Mouse (Mus musculus): ENCODE data around the gene Ndufa12.

The Ndufa12 gene

DNA sequence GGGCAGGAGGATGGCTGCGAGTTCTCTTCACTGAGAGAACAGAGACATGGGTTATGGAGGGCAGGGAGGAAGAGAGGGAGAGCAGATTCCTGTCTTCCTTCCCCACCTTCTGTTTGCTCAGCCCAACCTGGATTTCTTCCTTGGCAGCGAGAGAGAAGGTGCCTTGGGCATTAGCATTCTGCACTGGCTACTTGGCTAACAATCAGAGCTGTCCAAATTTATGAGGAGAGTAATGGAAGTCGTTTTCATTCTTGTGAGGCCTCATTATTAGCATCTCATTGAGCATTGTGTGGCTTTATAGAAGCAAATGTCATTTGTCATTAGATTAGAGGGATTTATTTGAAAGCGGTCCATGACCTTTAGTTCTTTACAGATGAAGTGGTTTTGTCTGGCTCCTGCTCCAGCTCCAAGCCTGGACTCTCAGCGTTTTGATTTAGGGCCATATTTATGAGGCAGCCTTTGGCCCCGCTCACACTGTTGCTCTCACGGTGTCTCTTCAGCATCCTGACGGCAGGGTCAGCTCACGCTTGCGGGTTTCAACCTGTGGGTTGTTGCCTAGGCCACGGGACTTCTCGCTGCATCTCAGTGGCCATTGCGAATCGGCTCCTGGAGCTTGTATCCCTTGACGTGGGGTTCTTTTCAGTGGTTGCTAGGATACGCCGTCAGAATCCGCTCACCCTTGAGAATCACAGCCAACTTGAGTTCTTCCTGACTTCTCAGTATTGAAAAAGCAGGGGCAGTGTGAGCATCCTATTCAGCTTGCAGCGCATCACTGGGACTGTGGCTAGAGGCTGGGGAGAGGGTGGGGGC is 31.9 kb downstream of the Ndufa12 start:
- DNase-seq (ENCODE audit: low read depth), result no peak

DNA sequence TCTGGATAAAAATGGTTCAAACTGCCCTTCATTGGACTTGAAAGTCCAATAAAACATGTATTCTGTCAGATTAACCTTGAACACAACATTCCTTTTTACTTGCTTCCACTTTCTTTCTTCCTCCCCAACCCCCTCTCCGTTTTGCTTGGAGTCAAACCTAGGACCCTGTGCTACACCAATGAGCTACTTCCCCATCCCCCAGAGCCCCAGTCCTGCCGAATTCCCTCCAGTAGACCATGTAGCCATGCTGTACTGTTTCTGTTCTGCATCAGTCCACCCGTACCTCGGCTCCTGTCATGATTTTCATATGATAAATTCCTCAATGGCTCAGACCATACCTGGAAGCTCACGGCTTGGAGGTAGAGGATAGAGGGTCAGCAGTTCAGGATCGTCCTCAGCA is 32.5 kb downstream of the Ndufa12 start:
- no peak for DNase-seq (ENCODE audit: low read depth)

DNA sequence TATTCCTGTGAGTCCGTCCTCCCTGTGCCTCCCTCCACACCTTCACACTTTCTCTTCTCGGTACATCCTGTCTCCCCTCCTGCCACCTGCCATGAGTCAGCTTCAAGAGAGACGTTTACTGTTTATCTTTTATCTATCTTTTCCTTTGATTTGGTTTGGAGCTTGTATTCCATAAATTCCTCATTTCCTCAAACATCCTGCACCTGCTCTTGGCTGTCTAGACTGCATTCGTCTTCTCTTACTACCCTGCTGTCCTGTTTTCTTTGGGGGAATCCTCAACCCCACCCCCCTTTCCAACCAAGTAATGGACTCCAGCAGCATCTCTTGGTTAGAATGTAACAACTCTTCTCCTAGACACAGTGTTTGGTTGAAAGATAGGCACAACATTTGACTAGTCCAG is 36.7 kb downstream of the Ndufa12 start:
- no peak for DNase-seq (ENCODE audit: low read depth)

DNA sequence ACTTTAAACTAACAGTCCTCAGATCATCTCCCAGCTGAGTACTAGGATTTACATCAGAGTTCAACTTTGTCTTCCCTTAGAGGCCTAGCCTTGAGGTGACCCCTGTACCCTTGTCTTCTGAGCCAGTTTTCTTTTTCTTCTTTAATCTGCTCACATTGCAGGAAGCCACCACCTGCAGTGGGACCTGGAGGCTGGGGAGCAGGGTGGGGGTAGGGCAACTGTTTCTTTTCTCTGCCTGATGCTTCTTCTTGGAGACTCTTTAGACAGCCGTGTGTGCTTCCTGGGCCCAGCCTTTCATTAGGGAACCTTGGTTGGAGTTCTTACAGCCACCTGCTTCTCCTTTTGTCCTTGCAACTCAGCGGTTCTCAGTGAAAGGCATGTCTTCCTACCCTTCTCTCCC is 42.8 kb downstream of the Ndufa12 start:
- no peak for DNase-seq (ENCODE audit: low read depth)

DNA sequence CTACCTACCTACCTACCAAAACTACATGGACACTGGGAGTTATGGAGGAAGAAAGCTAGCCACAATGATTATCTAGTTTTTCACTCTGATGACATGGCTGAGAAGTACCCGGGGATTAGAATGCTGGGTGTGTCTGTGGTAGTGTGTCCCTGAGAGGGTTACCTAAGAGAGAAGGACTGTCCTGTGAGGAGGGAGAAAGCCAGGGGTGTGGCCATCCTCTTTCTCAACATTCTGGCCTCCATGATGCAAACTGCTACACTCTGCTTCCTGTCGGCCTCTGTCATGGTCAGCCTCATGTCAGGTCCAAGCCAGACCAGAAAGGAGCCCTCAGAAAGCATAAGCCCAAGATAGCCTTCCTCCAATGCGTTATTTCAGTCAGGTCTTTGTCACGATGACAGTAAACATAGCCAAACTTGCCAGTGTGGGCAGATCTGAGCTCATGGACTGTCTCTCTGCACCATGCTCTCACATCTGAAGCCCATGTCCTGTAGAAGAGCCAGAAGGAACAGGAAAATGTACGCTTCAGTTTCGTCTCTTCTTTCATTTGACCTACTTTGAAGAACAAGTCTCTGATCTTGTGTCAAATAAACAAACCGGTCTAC is 49.3 kb downstream of the Ndufa12 start:
- no peak for DNase-seq (ENCODE audit: low read depth)

DNA sequence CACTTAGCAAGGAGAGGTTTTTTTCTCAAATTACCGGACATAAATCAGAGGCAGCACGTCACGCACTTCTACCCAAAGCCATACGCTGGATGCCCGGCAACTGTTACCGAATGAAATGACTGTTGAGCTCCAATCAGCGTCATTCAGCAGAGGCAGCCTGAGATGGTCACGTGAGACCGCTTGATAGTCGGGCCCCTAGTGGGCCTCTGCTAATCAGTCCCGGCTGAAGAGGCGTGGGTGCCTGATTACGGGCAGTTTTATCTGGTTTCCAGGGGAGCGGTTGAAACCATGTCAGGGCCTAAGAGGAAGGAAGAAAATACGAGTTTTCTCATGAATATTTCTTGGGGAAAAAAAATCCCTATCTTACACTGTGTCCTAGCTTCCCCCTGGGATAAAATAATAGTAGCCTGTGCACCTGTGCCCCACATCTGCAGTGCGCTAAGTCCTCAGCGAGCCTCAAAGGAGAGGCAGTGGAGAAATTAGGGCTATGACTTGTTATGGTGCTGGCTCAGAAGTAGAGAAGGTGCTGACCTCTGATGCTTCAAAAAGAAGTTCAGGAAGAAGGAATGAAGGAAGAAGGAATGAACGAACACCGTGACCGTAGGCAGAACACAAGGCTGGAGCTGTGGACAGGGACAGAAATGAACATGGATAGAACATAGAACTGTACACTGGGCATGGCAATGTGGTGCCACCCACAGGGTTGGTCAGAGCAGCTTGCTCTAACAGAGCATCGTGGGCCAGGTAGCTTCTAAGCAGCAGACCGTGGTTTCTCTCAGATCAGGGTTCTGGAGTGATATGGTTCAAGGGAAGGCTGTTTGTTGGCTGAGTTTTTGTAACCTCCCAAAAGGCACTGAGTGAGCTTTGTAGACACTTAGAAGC is 51.3 kb downstream of the Ndufa12 start:
- DNase-seq (ENCODE audit: low read depth), result no peak

DNA sequence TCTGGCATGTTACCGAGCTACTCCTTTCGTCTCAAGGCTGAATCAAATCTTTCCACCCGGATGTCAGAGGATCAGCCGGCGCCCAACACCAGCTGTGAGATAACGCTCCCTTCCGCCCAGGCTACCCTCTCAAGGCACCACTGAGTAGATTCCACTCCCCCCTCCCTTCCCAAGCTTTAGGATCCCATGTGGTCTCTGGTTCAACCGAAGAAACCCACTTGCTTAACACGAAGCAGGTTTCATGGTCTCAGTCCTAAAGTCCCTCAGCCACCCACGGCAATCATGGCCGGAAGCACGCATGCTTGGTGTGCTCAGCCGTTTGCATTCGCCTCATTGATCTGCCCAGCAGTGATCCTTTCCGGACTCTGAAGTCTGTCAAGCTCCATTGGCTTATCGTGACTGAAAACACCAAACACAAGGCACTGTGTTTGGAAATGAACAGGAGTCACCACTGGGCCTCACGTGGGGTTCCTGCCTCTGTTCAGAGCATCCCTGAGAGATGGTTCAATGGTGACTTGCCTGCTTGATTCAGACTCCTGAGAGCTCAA is 54.8 kb downstream of the Ndufa12 start:
- no peak for DNase-seq (ENCODE audit: low read depth)

DNA sequence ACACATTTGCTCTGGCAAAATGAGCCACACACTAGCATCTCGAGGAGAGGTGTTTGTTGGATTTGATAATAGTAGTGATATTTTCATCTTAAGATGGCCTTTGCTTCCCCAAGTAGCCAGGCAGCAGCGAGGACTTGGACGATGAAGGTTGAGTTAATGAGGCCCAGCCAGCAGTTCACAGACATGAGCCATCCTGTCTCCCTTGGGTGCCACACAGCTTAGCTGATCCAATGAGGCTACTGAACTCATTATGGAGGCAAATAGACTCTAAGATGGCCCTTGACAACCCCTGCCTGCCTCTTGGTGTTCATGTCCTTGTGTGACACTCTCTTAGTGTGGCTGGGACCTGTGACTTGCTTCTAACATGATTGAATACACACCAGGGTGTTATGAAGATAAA is 56.2 kb downstream of the Ndufa12 start:
- DNase-seq (ENCODE audit: low read depth), result no peak

DNA sequence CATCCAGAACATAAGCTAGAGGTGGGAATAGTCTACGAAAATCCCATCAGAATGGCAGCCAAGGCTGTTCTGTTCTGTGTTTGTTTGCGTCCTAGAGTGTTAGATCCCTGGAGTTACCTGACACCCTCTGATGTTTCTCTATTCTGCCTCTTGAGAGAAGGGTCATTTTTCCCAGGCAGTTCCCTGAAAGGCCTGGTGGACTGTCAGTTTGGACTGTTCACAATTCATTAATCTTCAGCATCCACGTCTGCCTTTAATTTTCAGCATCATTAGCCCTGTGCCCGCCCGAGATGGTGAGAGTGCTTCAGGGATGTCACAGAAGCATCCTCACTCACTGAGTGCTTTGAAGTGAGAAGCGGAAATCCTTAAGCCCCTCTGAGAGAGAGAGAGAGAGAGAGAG is 57.2 kb downstream of the Ndufa12 start:
- DNase-seq (ENCODE audit: low read depth), result no peak

DNA sequence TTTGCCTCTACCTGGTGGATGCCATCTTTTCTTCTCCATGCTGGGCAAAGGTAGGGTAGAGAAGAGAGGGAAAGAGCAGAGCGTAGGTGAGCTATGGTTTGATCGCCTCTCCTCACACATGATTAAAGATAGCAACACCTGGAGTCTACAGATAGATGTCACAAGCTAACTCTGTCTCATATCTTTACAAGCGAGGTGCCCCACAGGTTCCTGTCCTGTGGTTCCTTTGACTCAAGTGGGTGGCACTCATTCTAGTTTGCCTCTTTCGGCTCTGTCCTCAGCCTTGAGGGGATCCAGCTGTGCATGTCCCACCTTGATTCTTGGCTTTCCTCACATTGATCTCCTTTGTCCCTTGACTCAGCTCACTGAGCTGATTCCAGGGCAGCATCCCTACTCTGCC is 58.0 kb downstream of the Ndufa12 start:
- DNase-seq (ENCODE audit: low read depth), result no peak

DNA sequence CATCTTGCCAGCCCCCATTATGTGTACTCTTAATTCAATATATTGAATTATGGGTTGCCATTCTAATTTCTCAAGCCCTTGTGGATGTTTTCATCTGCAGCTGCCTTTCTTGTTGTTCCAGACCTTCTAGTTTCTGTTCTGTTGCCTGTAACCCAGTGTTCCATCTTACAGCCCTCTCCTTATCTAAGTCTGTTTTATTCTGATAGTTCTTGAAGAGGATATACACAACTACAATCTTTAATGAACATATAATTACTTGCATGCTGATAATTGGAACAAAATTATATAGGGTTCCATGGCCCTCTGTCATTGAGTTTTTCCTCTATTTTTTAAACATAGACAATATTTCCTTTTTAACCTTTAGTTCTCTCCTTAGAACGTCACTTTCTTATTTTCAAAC is 62.0 kb downstream of the Ndufa12 start:
- no peak for DNase-seq (ENCODE audit: low read depth)

DNA sequence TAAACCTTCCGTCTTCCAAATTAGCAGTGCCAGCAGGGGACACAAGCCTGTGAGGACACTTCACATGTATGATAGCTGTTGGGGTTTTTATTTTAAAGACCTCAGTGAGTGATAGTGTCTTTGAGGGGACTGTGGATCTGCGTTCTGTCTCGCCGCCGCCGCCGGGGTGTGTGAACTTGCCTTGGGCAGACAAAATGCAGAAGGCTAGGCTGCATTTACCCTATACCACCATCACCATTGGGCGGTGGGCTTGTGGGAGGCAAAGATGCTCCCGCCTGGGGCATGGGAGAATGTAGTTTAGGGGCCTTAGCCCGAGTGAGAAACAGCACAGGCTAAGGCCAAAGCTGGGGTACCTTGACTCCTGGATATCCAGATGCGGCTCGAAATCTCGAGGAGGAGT is 64.1 kb downstream of the Ndufa12 start:
- no peak for DNase-seq (ENCODE audit: low read depth)

DNA sequence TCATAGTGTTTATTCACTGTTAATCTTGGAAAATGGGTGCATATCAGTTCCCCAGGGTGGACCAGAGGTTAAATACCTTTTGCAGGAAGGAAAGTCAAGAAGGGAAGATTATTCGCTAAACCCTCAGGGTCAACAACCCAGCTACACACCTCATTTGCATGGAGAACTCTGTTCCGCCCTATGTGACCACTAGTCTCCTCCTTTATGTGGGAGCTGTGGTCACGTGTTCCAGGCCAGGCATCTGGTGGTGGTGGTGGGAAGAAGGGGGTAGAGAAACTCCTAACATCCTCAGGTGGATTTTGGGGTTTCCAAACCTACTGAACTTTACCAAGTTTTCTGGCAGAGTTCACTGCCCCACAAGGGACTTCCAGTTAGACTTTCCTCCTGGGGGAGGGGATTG is 64.7 kb downstream of the Ndufa12 start:
- no peak for DNase-seq (ENCODE audit: low read depth)

DNA sequence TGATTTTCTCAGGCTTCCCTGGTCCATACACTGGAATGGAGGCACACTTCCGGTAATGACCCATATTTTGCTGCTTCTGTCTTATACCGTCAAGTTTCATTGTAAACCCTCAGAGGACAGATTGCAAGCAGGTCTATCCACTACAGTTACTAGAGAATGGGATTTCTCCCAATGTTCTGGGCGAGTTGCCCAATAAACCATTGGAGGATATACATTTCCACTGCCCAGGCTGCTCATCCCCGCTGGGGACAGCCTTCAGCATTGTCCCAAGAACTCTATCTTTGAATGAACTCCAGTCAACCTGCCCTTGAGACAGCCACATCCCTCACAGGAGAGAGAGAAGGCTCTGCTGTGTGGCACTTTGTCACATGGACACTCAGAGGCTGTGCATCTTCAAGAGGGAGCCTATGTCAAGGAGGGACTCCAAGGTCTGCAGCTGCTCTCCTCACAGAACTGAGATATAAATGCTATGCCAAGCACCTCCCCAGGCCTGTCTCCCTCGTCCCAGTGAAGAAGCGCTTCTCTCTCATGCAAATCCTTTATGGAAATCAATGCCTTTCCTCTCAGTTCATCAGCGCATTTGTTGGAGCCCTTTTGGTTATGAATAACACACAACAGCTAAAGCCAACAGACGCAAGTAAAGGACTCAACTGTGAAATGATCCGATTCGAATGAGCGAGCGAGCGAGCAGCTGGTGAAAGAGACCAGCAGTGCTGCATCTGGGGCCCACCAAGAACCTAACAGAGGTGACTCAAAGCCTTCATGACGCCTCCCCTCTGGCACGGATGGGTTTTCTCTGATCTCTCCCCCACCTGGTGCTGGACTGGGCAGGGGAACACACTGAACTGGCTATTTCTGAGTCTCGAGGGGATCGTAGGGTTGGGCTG is 67.4 kb downstream of the Ndufa12 start:
- no peak for DNase-seq (ENCODE audit: low read depth)
